Mouse (Mus musculus): ENCODE results near the gene Txlna.

The Txlna gene

GRCm38 (mm10) chr4:129640638-129641467 lies at the start of gene Txlna:
Gene Txlna (minus strand): TSS chr4:129641065.
- DNase-seq (ENCODE audit: low spot score in 2 of 2), result peak; percentile 94 to 96

DNA sequence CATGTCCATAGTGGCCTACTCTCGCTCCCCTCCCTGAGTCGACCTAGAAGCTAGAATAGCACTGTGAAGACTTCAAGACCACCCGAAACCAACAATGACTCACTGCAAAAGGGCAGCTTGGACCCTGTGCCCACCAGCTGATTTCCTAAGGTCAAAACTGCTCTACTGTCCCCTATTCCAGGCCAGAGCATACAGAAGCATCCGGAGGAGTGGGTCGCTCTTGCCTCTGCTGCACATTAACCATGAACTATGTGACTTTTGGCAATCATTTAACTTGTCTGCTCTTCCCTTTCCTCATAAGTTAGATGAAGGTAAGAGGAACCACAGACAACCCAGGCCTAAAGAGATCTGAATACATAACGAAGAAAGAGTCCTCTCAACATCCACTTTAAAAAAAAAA lies 43.7 kb upstream of the Txlna start:
- no peak for DNase-seq (ENCODE audit: low spot score in 2 of 2)

DNA sequence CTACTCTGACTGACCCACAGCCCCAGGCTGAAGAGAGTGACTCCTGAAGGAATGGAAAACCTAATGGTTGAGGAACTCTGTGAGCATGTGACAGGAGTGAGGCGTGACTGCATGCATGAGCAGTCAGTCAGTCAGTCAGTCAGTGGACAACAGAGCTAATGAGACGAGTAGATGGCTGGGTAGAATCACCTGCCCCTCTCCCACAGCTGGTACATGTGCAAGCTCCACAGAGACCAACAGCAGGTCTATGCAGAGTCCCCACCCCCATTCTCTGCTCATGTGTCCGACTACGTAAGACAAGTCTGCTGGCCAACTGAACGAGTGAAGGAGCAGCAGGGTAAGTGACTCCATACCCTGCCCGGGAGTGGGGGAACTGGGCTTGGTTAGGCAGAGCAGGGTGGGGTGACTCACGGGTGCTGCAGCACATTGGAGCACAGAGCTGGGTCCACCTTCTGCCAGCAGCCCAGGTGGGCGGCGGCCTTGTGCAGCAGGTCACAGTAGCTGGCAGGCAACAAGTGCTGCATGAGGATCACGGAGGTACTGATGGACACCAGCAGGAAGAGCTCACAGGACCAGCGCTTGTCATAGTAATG lies 43.1 kb upstream of the Txlna start:
- no peak for DNase-seq (ENCODE audit: low spot score in 2 of 2)

DNA sequence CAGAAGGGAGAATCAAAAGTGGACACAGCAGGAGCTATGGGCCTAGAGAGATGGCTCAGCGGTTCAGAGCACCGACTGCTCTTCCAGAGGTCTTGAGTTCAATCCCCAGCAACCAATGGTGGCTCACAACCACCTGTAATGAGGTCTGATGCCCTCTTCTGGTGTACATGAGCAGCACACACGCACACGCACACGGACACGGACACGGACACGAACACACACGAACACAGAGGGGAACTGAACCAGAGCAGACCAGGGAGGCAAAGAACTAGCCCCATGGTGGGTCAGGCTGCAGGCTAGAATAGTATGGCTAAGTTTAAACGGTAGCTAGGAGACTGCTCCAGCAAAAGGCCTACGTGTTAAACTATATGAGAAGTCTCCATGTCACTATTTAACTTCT lies 41.0 kb upstream of the Txlna start:
- DNase-seq (ENCODE audit: low spot score in 2 of 2), result no peak

DNA sequence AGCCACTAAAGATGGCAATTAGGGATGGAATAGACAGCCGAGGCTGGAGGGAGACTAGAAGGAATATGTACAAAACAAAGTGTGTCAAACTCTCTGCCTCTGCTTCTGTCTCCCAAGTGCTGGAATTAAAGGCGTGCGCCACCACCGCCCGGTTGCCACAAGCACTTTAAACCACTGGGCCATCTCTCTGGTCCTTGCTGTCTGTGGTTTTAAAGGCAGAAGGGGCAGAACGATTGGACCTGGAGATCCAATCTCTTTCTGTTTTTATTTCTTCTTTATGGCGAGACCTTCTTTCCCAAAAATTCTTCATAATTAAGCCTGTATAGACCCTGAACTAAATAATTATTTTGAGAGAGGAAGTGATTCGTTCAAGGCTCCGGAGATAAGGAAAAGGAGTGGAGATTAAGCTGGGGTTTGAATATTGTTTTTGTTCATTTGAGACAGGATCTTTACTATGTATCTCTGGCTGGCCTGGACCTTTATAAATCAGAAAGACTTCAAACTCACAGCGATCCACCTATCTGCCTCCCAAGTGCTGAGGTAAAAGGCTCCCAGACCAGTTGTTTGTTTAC lies 32.1 kb upstream of the Txlna start:
- no peak for DNase-seq (ENCODE audit: low spot score in 2 of 2)

- peak; percentile 85 to 90 for DNase-seq (ENCODE audit: low spot score in 2 of 2)
Observed at GRCm38 (mm10) chr4:129672083-129672877, 31.4 kb upstream of the Txlna start, which contains the start of gene Kpna6. Gene Kpna6 (minus strand): TSS chr4:129672767.

DNA sequence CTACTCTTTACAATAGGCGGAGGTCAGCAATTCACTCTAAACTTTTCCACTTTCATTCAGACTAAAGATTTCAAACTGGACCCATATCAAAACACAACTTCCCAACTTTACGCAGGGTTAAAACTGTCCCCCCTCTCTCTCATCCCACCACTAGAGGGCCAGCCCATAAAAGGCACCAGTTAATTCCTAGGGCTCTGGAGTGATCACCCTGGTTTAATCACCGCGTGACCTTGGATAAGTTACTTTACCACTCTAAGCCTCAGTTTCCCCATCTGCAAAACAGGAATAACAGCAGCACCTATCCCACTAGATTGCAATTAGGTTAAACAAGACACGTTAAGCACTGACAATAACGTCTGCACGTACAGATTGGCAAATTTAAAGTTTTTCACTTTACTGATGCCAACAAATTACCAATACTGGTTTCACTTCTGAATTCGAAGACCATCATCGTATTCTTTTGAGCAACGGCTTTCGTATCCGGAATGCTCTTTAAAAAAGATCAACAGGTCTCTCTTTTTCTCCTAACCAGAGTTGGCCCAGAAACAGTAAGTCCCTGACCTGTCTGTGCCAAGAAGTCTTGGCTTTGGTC lies 30.7 kb upstream of the Txlna start:
- no peak for DNase-seq (ENCODE audit: low spot score in 2 of 2)

DNA sequence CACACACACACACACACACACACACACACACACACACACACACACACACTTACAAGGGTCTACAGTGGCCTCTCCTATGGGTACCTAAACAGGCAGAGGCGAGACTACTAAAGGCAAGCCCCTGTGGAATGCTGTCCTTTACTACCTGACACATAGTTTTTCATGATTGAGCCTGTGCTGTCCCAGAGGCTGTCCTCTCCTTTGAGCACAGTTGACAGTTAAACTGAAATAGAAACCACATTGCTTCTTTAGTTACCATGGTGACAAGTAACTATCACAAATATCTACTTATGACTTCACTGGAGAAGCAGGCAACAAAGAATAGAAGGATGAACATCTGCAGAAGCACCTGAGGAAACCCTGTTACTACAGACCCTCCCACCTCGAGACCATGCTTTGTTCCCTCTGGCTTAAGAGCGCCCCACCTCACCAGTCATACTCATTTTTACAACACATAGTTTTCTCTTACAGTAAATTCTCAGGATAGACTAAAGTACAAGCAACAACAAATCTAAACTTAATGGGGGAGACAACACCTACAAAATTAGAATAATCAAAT lies 21.5 kb upstream of the Txlna start:
- DNase-seq (ENCODE audit: low spot score in 2 of 2), result no peak

DNA sequence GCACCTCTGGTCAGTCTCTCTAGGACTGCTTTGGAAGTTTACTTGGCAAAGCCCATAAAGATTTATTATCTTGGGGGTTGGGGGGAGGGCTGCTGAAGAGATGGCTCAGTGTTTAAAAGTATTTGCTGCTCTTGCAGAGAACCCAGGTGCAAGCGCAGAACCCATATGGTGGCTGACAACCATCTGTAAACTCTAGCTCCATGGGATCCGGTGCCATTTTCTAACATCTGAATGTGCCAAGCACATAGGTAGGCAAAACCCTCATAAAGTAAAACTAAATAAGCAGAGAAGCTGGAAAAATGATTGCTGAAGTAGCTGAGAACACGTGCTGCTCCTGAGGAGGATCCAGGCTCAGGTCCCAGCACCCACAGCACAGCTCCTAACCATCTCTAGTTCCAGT lies 20.7 kb upstream of the Txlna start:
- no peak for DNase-seq (ENCODE audit: low spot score in 2 of 2)

GRCm38 (mm10) chr4:129654770-129655169 lies 13.9 kb upstream of the Txlna start:
- DNase-seq (ENCODE audit: low spot score in 2 of 2), result no peak

GRCm38 (mm10) chr4:129650359-129650758 lies 9.5 kb upstream of the Txlna start:
- no peak for DNase-seq (ENCODE audit: low spot score in 2 of 2)

GRCm38 (mm10) chr4:129648656-129649055 lies 7.8 kb upstream of the Txlna start:
- no peak for DNase-seq (ENCODE audit: low spot score in 2 of 2)

GRCm38 (mm10) chr4:129645204-129645603 lies 4.3 kb upstream of the Txlna start:
- DNase-seq (ENCODE audit: low spot score in 2 of 2), result no peak

- DNase-seq (ENCODE audit: low spot score in 2 of 2), result no peak
Observed at GRCm38 (mm10) chr4:129641756-129642155, 891 bp upstream of the Txlna start.

DNA sequence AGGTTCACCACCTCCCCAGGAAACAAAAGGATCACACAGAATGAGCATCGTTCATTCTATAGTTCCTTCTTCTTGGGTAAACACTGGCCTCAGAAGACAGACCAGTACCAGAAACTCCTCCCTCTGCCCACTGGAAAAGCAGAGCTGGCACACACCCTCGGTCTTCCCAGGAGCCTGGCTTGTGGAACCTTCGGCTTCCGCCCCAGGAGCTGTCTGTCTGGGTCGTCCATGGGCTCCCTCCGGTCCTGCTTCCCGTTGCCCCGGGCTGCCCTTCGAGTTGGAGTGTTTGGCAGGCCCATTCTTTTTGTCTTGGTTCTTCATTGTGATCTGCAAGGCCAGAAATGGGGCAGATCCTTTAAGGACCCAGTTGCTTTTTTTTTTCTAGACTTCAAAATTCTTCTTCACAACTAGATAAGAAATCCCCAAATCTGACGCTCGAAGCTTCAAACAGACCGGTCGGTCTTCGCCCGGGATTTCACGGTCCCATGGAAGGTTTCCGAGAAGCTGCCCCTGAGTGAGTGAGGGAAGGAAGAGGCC lies 696 bp downstream of the Txlna start:
- no peak for DNase-seq (ENCODE audit: low spot score in 2 of 2)

DNA sequence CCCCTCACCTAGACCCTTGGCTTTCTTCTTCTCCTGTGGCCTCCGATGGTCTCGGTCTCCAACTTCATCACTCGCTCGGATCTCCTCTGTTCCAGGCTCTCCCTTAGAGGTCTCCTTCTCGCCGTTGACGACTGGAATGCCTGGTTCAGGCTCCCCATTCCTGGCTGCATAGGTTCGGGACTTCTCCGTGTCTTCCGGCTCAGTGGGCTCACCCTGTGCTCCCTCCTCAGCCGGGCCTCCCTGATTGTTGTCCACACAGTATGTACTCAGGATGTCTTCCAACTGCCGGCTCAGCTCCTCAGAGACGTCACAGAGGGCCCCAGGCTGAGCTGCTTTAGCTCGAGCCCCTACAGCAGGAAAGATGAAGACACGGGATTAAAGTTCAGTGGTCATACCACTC lies 1.6 kb downstream of the Txlna start:
- no peak for DNase-seq (ENCODE audit: low spot score in 2 of 2)

- DNase-seq (ENCODE audit: low spot score in 2 of 2), result no peak
Observed at GRCm38 (mm10) chr4:129633852-129634251, 7.0 kb downstream of the Txlna start.

GRCm38 (mm10) chr4:129631867-129632266 lies 9.0 kb downstream of the Txlna start:
- no peak for DNase-seq (ENCODE audit: low spot score in 2 of 2)

DNA sequence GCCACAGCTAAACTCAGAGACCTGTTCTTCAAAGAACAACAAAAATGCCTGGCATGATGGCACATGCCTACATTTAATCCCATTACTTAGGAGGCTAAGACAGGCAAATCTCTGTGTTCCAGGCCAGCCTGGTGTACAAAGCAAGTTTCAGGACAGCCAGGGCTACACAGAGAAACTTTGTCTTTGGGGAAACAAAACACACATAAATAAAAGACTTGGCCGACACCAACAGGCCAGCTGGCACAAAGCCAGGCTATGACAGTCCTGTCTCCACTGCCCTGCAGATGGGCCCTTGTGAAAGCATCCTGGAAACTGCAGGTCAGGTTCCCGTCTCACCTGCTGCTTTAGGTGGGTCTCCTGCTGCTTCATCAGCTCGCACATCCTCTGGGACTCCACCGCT lies 9.9 kb downstream of the Txlna start:
- no peak for DNase-seq (ENCODE audit: low spot score in 2 of 2)

GRCm38 (mm10) chr4:129626035-129626434 lies 14.8 kb downstream of the Txlna start:
- no peak for DNase-seq (ENCODE audit: low spot score in 2 of 2)

GRCm38 (mm10) chr4:129625496-129625895 lies 15.4 kb downstream of the Txlna start:
- DNase-seq (ENCODE audit: low spot score in 2 of 2), result no peak

Measured in frontal cortex, postnatal 25 days (tissue).